Mouse (Mus musculus): ENCODE measurements around the gene C4bp.

The C4bp gene

DNA sequence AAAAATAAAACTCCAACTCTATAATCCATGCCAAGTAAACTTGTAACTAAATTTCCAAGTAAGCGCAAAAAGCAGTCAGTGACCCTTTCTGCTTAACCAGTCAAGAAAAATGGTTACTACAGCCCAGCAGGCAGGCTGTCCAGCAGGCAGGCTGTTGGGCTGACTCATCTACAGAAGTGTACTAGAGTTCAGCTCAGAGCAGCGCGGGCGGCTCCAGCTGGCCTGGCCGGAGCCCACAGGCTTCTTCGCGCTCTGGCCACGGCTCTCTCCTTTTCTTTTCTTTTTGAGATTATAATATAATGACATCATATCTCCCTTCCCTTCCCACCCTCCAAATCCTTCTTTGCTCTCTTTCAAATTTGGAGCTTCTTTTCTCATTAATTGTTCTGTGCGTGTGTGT lies 72.8 kb downstream of the C4bp start:
- ChIA-PET CTCF (interaction anchor here in 1 of 4 experiments (0.6 to 0.7 kb wide), 2 partner anchors 221 to 472 kb away, joined by 3 read pairs; no protein-coding TSS in a partner anchor), POLR2A (interaction anchor here in 1 of 4 experiments (0.6 kb wide), 1 partner anchor 415 kb away, joined by 3 read pairs; no protein-coding TSS in a partner anchor)

Measured in embryonic stem cell, embryonic (primary cell).